Mouse (Mus musculus): ENCODE measurements at regions not wholly inside any gene's neighbourhood (a gene's known extent, or its start where the extent isn't known, plus 50 kb on each side); places are given as distances from the start of the nearest gene placed in this dataset.
A peak's percentile ranks its signal among the peaks of the same experiment; 100 is the strongest.

- DNase-seq (ENCODE audit: low read depth, low spot score): no peak
These were observed 114.4 kb downstream of the Lca5 start for GRCm38 (mm10) chr9:83326437-83327086.

- DNase-seq (ENCODE audit: low read depth, low spot score): no peak
These were observed 115.0 kb downstream of the Lca5 start for GRCm38 (mm10) chr9:83325910-83326309.

- DNase-seq (ENCODE audit: low read depth, low spot score): no peak
These were observed 116.6 kb downstream of the Lca5 start for GRCm38 (mm10) chr9:83324336-83324735.

- DNase-seq (ENCODE audit: low read depth, low spot score): no peak
These were observed 117.8 kb downstream of the Lca5 start for GRCm38 (mm10) chr9:83322991-83323583.

GRCm38 (mm10) chr9:83321793-83322192, 119.1 kb downstream of the Lca5 start:
- DNase-seq (ENCODE audit: low read depth, low spot score): no peak

- DNase-seq (ENCODE audit: low read depth, low spot score): no peak
These were observed 120.1 kb downstream of the Lca5 start for GRCm38 (mm10) chr9:83320834-83321233.

GRCm38 (mm10) chr9:83316818-83317162, 124.1 kb downstream of the Lca5 start:
- DNase-seq (ENCODE audit: low read depth, low spot score): no peak

GRCm38 (mm10) chr9:83315941-83316817, 124.7 kb downstream of the Lca5 start:
- no peak for DNase-seq (ENCODE audit: low read depth, low spot score)

GRCm38 (mm10) chr9:83308771-83309170, 132.2 kb downstream of the Lca5 start:
- peak; percentile 38 for DNase-seq (ENCODE audit: low read depth, low spot score)

- DNase-seq (ENCODE audit: low read depth, low spot score): no peak
These were observed 132.8 kb downstream of the Lca5 start for GRCm38 (mm10) chr9:83308092-83308491.

- no peak for DNase-seq (ENCODE audit: low read depth, low spot score)
These were observed 133.5 kb downstream of the Lca5 start for GRCm38 (mm10) chr9:83307349-83307938.

- DNase-seq (ENCODE audit: low read depth, low spot score): peak; percentile 27
These were observed 136.0 kb downstream of the Lca5 start for GRCm38 (mm10) chr9:83304925-83305324.

GRCm38 (mm10) chr9:83300500-83300899, 140.4 kb downstream of the Lca5 start:
- DNase-seq (ENCODE audit: low read depth, low spot score): no peak

- no peak for DNase-seq (ENCODE audit: low read depth, low spot score)
These were observed 140.9 kb downstream of the Lca5 start for GRCm38 (mm10) chr9:83300044-83300443.

GRCm38 (mm10) chr9:83299623-83300022, 141.3 kb downstream of the Lca5 start:
- no peak for DNase-seq (ENCODE audit: low read depth, low spot score)

- DNase-seq (ENCODE audit: low read depth, low spot score): no peak
These were observed 145.5 kb downstream of the Lca5 start for GRCm38 (mm10) chr9:83295453-83295852.

GRCm38 (mm10) chr9:83294441-83294840, 146.5 kb downstream of the Lca5 start:
- no peak for DNase-seq (ENCODE audit: low read depth, low spot score)

- no peak for DNase-seq (ENCODE audit: low read depth, low spot score)
These were observed 137.6 kb upstream of the Hmgn3 start for GRCm38 (mm10) chr9:83284097-83284496.

- no peak for DNase-seq (ENCODE audit: low read depth, low spot score)
These were observed 137.2 kb upstream of the Hmgn3 start for GRCm38 (mm10) chr9:83283662-83284061.

- no peak for DNase-seq (ENCODE audit: low read depth, low spot score)
These were observed 136.8 kb upstream of the Hmgn3 start for GRCm38 (mm10) chr9:83283249-83283648.

GRCm38 (mm10) chr9:83277791-83278190, 131.3 kb upstream of the Hmgn3 start:
- no peak for DNase-seq (ENCODE audit: low read depth, low spot score)

GRCm38 (mm10) chr9:83277356-83277755, 130.9 kb upstream of the Hmgn3 start:
- DNase-seq (ENCODE audit: low read depth, low spot score): no peak
